ENCODE assay signal across 30 mouse cellular contexts in genomic region chr9:118221186-118221585, GRCm38 (mm10).
"Had no signal": no experiment of that assay in that cellular context is flagged by ENCODE, and none has a peak within 500 bp of the region (broad histone marks: within the 10 kb centered on the region; RNA-seq: fewer than 3 reads in every experiment).

No protein-coding gene starts in this region.

- H3K4me3 ChIP-seq: heart, embryonic 12.5 days; heart, embryonic 13.5 days; heart, embryonic 15.5 days; hindbrain, embryonic 10.5 days; hindbrain, embryonic 12.5 days; hindbrain, embryonic 13.5 days; hindbrain, embryonic 15.5 days; intestine, embryonic 15.5 days; kidney, embryonic 15.5 days; layer of hippocampus, adult 2 months; left cerebral cortex, adult 2 months had no signal

- H3K27me3 ChIP-seq: heart, embryonic 12.5 days; heart, embryonic 13.5 days; heart, embryonic 15.5 days; hindbrain, embryonic 12.5 days; hindbrain, embryonic 13.5 days; hindbrain, embryonic 15.5 days; intestine, embryonic 15.5 days had no signal

- H3K27ac ChIP-seq: heart, embryonic 13.5 days; heart, embryonic 15.5 days; hindbrain, embryonic 10.5 days; hindbrain, embryonic 12.5 days; hindbrain, embryonic 13.5 days; hindbrain, embryonic 14.5 days; hindbrain, embryonic 15.5 days; hindbrain, postnatal 0 days; intestine, embryonic 15.5 days; kidney, embryonic 15.5 days; kidney, postnatal 0 days; layer of hippocampus, adult 2 months; left cerebral cortex, adult 2 months had no signal

- H3K9me3 ChIP-seq: heart, embryonic 13.5 days; heart, embryonic 15.5 days; hindbrain, embryonic 10.5 days; hindbrain, embryonic 12.5 days; hindbrain, embryonic 13.5 days; hindbrain, embryonic 15.5 days; intestine, embryonic 15.5 days; kidney, embryonic 15.5 days had no signal

- DNase-seq: heart, postnatal 10 days; heart, postnatal 14 days; heart, postnatal 36 days; heart, postnatal 4 days; kidney, adult 11 months; kidney, adult 18-20 months; kidney, adult 2 months; kidney, adult 8-10 months; kidney, adult 9 months; kidney, postnatal 10 days; kidney, postnatal 14 days; kidney, postnatal 25 days; kidney, postnatal 36 days; kidney, postnatal 4 days; layer of hippocampus, adult 9-11 months; layer of hippocampus, postnatal 36 days had no signal

- H3K36me3 ChIP-seq: heart, embryonic 12.5 days; heart, embryonic 13.5 days; heart, embryonic 15.5 days; hindbrain, embryonic 10.5 days; hindbrain, embryonic 12.5 days; hindbrain, embryonic 13.5 days; hindbrain, embryonic 15.5 days; intestine, embryonic 15.5 days; kidney, embryonic 15.5 days had no signal

- H3K4me1 ChIP-seq: heart, embryonic 12.5 days; heart, embryonic 13.5 days; heart, embryonic 15.5 days; hindbrain, embryonic 10.5 days; hindbrain, embryonic 12.5 days; hindbrain, embryonic 13.5 days; hindbrain, embryonic 15.5 days; intestine, embryonic 15.5 days; kidney, embryonic 15.5 days had no signal
